Mouse (Mus musculus) right cerebral cortex, postnatal 10 days (tissue): ENCODE data around the gene Sv2c.

Source experiments
- DNase-seq, 2 experiments: peaks; one replicate each; pipeline ENCODE4 v3.0.0; 2021; ENCODE audit warnings: low spot score in 2 of 2

Sv2c gene

GRCm38 (mm10) chr13:96052755-96053154 is 79.6 kb downstream of the Sv2c start:
- DNase-seq, result no peak

DNA sequence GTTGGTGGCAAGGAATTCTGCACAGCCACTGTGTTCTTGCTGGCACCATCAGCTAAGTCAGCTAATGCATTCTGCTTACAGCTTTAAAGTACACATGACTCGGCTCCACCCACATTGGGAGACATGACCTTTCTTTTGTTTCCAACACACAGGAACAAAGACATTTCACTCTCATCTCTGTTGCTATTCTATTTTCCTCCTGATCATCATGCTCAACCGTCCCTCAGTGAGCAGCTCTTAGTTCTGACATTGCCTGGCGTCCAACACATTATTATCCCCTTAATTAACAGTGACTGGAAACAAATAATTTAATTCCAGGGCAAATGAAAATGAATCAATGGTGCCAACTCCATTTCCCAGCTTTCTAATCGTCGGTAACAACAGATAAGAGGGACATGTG is 87.0 kb downstream of the Sv2c start:
- DNase-seq, result no peak

- no peak for DNase-seq
Measured at GRCm38 (mm10) chr13:96040275-96041042, 91.9 kb downstream of the Sv2c start.

GRCm38 (mm10) chr13:96039536-96039935 is 92.8 kb downstream of the Sv2c start:
- DNase-seq, result no peak

GRCm38 (mm10) chr13:96030368-96031223 is 101.8 kb downstream of the Sv2c start:
- peak; percentile 64 to 79 for DNase-seq

DNA sequence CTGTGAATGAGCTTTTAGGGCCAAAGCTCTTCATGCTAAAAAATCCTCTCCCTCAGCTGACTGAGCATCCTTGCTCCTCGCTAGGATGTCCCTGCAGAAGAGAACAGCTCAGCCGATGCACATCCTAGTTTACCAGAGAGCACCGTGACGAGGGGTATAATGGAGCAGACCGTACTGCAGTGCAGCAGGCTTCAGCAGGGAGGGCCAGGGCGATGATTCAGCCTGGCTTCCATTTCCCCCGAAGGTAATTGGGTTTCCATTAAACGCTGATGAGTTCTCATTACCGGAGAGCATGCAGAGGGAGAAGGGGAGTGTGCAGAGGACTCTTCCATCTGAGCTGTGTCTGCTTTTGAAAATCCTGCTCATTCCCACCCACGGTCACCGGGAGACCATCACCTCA is 108.5 kb downstream of the Sv2c start:
- DNase-seq, result no peak

DNA sequence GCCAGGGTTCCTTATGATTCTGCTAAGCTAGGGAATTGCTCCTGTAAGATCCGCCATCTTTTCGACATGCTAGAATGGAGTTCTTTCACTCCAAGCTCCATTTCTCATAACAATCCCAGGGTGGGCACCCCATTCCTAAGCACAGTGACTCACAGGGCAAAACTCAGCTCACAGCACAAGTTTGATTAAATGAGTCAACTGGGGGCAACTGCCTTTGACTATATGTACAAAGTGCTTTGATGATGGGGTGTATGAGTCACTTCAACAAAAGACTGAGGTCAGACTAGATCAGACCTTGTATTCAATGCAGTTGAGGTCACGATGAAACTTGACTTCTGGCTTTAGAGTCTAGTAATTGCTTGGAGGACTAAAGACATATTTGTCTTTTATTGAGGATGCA is 116.9 kb downstream of the Sv2c start:
- no peak for DNase-seq

- no peak for DNase-seq
Measured at GRCm38 (mm10) chr13:96010861-96011511, 121.4 kb downstream of the Sv2c start.

DNA sequence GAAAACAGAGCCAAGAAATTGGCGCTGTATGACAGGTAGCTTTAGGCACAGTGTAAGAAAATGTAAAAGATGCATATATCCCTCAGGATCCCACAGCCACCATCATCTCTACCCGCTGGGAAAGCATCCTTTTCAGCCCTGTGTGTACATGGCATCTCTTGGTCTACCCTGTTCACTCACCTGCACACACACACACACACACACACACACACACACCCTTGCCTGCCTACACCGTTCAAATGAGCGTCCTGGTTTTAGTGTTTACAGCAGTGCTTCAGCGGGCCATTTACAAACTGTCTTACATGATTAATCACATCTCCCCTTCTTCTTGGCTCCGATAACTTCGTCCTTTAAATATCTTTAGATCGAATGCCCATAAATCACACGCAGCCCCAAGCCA is 123.4 kb downstream of the Sv2c start:
- no peak for DNase-seq

DNA sequence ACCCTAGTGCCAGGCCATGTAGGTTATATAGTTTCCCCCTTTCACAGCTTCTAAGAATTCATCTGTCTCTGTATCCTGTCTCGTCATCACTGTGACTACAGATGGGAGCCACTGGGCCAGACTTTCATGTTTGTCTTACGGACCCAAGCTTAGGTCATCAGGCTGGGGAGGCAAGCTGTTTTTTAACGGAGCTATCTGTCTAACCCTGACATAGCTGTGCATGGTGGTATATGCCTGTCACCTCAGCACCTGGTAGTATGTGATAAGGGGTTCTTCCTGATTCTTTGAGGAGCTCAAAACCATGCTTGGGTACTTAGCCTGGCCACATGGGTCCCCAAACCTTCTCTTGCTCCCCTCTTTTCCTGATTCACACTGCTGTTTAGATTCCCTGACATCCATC is 124.2 kb downstream of the Sv2c start:
- no peak for DNase-seq

DNA sequence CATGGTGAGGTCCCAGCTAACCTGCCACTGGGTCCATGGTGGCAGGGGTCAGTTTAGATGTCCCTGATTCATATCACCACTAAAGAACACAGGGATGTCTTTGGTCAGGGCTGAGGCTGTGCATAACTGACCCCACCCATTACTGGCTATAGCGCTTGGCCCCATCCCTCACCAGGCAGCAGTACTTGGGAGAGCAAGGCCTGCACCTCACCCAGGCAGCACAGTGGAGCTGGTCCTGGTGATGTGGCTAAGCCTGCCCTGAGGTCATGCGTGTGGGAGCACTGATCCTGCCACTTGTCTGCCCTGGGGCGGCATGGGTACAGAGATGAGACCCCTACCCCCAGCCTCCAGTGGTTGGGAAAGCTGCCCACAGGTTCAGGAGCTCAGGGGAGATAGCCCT is 128.8 kb downstream of the Sv2c start:
- DNase-seq, result no peak

GRCm38 (mm10) chr13:96002475-96002874 is 129.9 kb downstream of the Sv2c start:
- no peak for DNase-seq

GRCm38 (mm10) chr13:95999396-95999795 is 133.0 kb downstream of the Sv2c start:
- no peak for DNase-seq

- no peak for DNase-seq
Measured at GRCm38 (mm10) chr13:95997294-95997693, 135.1 kb downstream of the Sv2c start.

- peak; percentile 50 to 56 for DNase-seq
Measured at GRCm38 (mm10) chr13:95994705-95995703, 137.4 kb downstream of the Sv2c start.

DNA sequence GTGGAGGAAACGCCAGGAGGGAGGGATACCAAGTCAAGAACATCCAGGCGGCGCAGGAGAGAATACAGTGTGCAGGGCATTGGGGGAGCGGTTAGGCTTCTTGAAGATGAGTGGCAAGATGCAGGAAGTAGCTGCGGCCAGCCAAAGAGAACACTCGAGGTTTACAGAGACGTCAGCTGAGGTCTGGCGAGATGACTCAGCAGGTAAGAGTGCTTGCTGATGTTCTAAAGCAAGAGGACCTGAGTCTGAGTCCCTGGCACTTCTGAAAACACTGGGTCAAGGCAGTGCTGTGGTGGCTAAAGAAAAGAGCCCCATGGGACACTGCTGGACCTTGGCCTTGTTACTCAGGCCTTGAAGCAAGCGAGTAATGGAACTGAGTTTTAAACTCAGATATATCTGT is 144.2 kb downstream of the Sv2c start:
- no peak for DNase-seq

DNA sequence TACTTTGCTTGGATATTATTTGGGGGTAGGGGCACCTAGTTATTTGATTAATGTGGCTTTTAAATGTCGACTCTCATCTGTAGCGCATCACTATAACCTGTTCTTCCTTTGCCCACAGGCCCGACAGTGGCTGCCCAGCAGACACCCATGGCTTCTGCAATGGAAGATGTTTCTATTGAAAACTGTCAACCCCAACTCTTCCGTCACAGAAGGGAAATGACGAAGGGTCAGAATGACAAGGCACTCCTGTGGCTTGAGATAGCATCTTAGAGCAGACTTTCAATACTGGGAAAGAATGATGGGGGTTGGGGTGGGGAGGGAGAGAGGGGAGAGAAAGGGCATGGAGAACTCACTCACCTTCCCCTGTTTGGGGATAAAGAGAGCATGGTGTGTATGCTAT is 145.2 kb downstream of the Sv2c start:
- no peak for DNase-seq

GRCm38 (mm10) chr13:95986375-95986774 is 146.0 kb downstream of the Sv2c start:
- no peak for DNase-seq

DNA sequence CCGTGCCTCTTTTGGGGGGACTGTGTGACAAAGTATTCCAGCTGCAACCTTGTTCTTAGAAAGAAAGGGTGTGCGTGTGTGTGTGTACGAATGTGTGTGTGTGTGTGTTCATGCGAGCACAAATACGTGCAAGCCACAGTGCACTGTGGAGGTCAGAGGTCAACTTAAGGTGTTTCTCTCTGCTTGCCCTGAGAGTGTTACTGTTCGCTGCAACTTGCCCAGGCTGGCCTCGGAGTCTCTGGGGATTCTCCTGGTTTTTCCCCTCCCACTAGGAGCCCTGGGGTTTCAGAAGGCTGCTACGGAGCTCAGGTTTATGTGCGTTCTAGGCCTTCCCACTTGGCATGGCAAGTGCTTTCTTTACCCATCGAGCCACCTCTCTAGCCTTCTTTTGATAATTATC is 157.2 kb downstream of the Sv2c start:
- DNase-seq, result no peak

GRCm38 (mm10) chr13:95974106-95974505 is 158.3 kb downstream of the Sv2c start:
- no peak for DNase-seq

DNA sequence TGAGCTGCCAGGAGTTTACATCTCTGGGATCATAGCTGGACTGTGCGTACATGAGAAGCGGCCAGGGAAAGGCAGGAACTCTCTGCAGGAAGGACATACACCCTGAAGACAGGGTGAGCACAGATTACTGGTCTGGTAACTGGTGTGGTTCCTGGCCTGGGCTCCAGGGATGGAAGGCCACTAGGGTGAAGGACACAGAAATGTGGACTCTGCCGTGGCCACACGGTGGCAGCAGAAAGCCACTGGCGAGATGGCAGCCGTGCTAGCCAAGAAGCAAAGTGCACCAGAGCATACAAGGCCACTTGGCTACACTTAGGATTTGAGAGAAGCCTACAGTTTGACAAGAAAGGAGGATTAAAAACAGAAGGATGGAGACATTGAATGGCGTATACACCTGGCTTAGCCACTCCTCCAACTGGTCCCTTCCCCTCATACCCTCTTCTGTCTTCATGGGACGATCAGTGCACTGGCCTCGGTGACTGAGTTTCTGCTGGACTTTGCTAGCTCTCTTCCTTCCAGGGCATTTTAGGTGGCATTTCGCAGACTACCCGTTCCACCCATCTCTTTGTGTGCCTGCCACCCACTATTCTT is 158.9 kb downstream of the Sv2c start:
- DNase-seq, result peak; percentile 58 to 80
